Mouse (Mus musculus) C2C12 (cell line): ENCODE data around the gene Rbks. TPM values are rescaled to one million over a fixed set of nuclear protein-coding genes. Genes with fewer than 3 reads are reported as not detected.
A peak's percentile ranks its signal among the peaks of the same experiment; 100 is the strongest.

Source experiments
- H3K27me3 ChIP-seq: one replicate; pipeline ENCODE4 v1.6.1; 2011; ENCODE audit not compliant: control insufficient read depth, insufficient read depth, insufficient read length
- H3K36me3 ChIP-seq: one replicate; pipeline ENCODE4 v1.6.1; 2011; ENCODE audit not compliant: control insufficient read depth, insufficient read depth
- H3K4me3 ChIP-seq: one replicate; pipeline ENCODE4 v1.5.1; 2011; ENCODE audit warnings: mild to moderate bottlenecking, control low read depth; ENCODE audit not compliant: poor library complexity, insufficient read depth, severe bottlenecking
- H3K79me2 ChIP-seq: one replicate; pipeline ENCODE4 v1.6.1; 2011; ENCODE audit not compliant: control insufficient read depth, insufficient read depth
- H3K79me3 ChIP-seq: one replicate; pipeline ENCODE4 v1.6.1; 2011; ENCODE audit warnings: low read depth, control low read depth
- H3ac ChIP-seq: one replicate; pipeline ENCODE3; 2011; ENCODE audit warnings: low read depth; ENCODE audit not compliant: control insufficient read depth, insufficient read length
- CEBPB ChIP-seq: IDR thresholded peaks from one replicate; pipeline ENCODE4 v1.6.1; 2011; ENCODE audit warnings: low read depth, mild to moderate bottlenecking, control low read depth, moderate library complexity
- CTCF ChIP-seq: IDR thresholded peaks from one replicate; pipeline ENCODE4 v1.5.1; 2011; ENCODE audit not compliant: control insufficient read depth, insufficient read depth, insufficient read length
- FOSL1 ChIP-seq: IDR thresholded peaks from one replicate; pipeline ENCODE4 v1.8.0; 2011; ENCODE audit warnings: mild to moderate bottlenecking, low read length; ENCODE audit not compliant: poor library complexity, insufficient read depth, severe bottlenecking
- MAX ChIP-seq: IDR thresholded peaks from one replicate; pipeline ENCODE4 v1.6.1; 2011; ENCODE audit warnings: mild to moderate bottlenecking, control low read depth
- MYOD1 ChIP-seq: IDR thresholded peaks from one replicate; pipeline ENCODE4 v1.6.1; 2011; ENCODE audit warnings: low read depth; ENCODE audit not compliant: control insufficient read depth, insufficient read length
- MYOG ChIP-seq: IDR thresholded peaks from one replicate; pipeline ENCODE4 v1.6.1; 2011; ENCODE audit not compliant: control insufficient read depth, insufficient read length; ENCODE audit errors: extremely low read depth
- USF1 ChIP-seq: IDR thresholded peaks from one replicate; pipeline ENCODE4 v1.6.1; 2011; ENCODE audit warnings: low read depth, mild to moderate bottlenecking, control low read depth, moderate library complexity
- polyA plus RNA-seq: library from polyadenylated mRNA; unstranded; fragments of >200 nt; fragmentation: generic; extraction: Trizol; gene quantifications from one replicate; pipeline ENCODE4 v1.2.1, GENCODE M21; 2012; ENCODE audit warnings: missing spikeins

Rbks gene
- polyA plus RNA-seq, 1 experiment, result 1.3 TPM

GRCm38 (mm10) chr5:31706826-31707225, 9.4 kb upstream of the Rbks start:
- Histone ChIP-seq H3K79me2 (no peaks in the 10 kb centered on the region), H3K4me3 (no peak overlapping the region), H3K36me3 (peaks cover 9% of the 10 kb centered on the region), H3K79me3 (no peaks in the 10 kb centered on the region), H3K27me3 (no peaks in the 10 kb centered on the region), H3ac (no peak overlapping the region)
- no peak for TF ChIP-seq CEBPB
- no peak for TF ChIP-seq MYOG
- TF ChIP-seq FOSL1, result no peak
- no peak for TF ChIP-seq CTCF
- no peak for TF ChIP-seq MYOD1
- no peak for TF ChIP-seq MAX
- no peak for TF ChIP-seq USF1

DNA sequence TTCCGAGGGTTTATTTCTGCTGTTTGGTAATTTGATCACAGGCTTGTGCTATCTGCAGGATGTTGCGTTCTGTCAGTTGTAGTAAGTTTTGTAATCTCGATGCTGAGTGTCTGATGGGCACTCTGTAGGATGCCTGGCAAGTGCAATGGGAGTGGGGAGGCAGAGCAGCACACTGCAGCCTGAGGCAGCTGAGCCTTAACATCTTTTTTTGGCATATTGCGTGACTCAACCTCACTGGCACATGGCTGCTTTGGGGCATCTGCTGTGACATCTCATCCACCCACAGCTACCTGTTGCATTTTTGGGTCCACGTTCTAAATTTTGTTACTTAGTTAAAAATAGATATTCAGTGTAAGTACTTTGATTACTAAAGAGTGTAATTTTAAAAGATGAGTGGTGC, 7.5 kb upstream of the Rbks start:
- Histone ChIP-seq H3K27me3 (no peaks in the 10 kb centered on the region), H3K4me3 (no peak overlapping the region), H3K36me3 (peaks cover 11% of the 10 kb centered on the region), H3K79me3 (peaks cover 2% of the 10 kb centered on the region), H3ac (no peak overlapping the region), H3K79me2 (no peaks in the 10 kb centered on the region)
- TF ChIP-seq FOSL1, result no peak
- TF ChIP-seq CTCF, result no peak
- no peak for TF ChIP-seq MAX
- no peak for TF ChIP-seq USF1
- TF ChIP-seq MYOD1, result no peak
- no peak for TF ChIP-seq CEBPB
- TF ChIP-seq MYOG, result no peak

GRCm38 (mm10) chr5:31699397-31699796, 2.0 kb upstream of the Rbks start:
- no peak for TF ChIP-seq CTCF
- TF ChIP-seq CEBPB, result no peak
- no peak for TF ChIP-seq USF1
- no peak for TF ChIP-seq FOSL1
- TF ChIP-seq MYOD1, result no peak
- no peak for TF ChIP-seq MAX
- Histone ChIP-seq H3K4me3 (no peak overlapping the region), H3K79me3 (peaks cover 2% of the 10 kb centered on the region), H3ac (no peak overlapping the region), H3K36me3 (peaks cover 4% of the 10 kb centered on the region), H3K27me3 (no peaks in the 10 kb centered on the region), H3K79me2 (peaks cover 8% of the 10 kb centered on the region)

GRCm38 (mm10) chr5:31698931-31699330, 1.5 kb upstream of the Rbks start:
- Histone ChIP-seq H3ac (no peak overlapping the region), H3K79me3 (peaks cover 2% of the 10 kb centered on the region), H3K27me3 (no peaks in the 10 kb centered on the region), H3K79me2 (peaks cover 8% of the 10 kb centered on the region), H3K36me3 (peaks cover 4% of the 10 kb centered on the region), H3K4me3 (no peak overlapping the region)
- TF ChIP-seq MAX (no peak), MYOD1 (no peak), MYOG (no peak)

GRCm38 (mm10) chr5:31698297-31698726, 885 bp upstream of the Rbks start:
- no peak for TF ChIP-seq CEBPB
- TF ChIP-seq FOSL1, result no peak
- peak; percentile 63 for TF ChIP-seq USF1
- TF ChIP-seq MYOG, result no peak
- TF ChIP-seq MYOD1, result peak; percentile 12
- TF ChIP-seq CTCF, result no peak
- TF ChIP-seq MAX, result peak; percentile 64
- Histone ChIP-seq H3ac (peak overlapping the region; percentile 49), H3K36me3 (peaks cover 4% of the 10 kb centered on the region), H3K79me3 (peaks cover 2% of the 10 kb centered on the region), H3K27me3 (no peaks in the 10 kb centered on the region), H3K79me2 (peaks cover 8% of the 10 kb centered on the region), H3K4me3 (peak overlapping the region; percentile 59)

DNA sequence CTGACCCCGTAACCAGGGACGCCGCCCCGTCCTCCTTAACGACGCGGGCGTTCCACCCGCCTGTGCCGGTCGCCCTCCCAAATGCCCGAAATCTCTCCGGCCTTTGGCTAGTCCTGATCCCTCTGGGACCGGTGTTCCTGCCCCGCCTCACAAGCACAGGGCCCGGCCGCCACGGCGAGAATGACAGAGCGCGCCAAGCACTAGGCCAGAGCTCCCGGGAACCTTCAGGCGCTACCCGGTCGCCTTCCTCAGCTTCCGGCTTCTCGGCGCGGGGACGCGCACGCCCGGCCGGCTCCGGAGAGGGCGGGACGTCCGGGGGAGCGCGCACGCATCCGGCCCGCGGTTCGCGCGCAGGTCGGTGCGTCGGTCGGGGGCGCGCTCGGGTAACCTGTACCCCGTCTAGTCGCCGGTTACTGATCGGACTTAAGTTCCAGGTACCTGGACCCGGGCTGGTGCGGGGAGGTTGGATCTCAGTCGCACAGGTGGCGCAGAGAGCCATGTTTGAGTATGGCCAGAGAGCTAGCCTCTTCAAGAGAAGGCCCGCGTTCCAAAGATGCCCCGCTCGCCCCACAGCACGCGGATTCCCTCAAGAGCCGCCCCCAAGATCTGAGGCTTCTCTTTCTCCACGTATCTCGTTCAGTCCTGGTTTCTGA, 343 bp upstream of the Rbks start, which contains the start of gene Babam2:
TSS of gene Babam2 (plus strand) at position 41 of the 653 bp plus-strand sequence.
- Histone ChIP-seq H3K79me3 (peaks cover 2% of the 10 kb centered on the region), H3ac (peak within 1 kb of the TSS; percentile 79), H3K4me3 (peak within 1 kb of the TSS; percentile 59), H3K27me3 (no peaks in the 10 kb centered on the region), H3K79me2 (peaks cover 8% of the 10 kb centered on the region), H3K36me3 (peaks cover 4% of the 10 kb centered on the region)
- TF ChIP-seq FOSL1 (no peak), CEBPB (no peak), MAX (peak; percentile 80)
